Mouse (Mus musculus) cerebellum, postnatal 36 days (tissue): Measurements from ENCODE around the gene Trim2.

Experiments used
- DNase-seq, 2 experiments: peaks; one replicate each; pipeline ENCODE4 v3.0.0; 2021 to 2022; ENCODE audit warnings: mixed read lengths in 2 of 2

Gene Trim2

DNA sequence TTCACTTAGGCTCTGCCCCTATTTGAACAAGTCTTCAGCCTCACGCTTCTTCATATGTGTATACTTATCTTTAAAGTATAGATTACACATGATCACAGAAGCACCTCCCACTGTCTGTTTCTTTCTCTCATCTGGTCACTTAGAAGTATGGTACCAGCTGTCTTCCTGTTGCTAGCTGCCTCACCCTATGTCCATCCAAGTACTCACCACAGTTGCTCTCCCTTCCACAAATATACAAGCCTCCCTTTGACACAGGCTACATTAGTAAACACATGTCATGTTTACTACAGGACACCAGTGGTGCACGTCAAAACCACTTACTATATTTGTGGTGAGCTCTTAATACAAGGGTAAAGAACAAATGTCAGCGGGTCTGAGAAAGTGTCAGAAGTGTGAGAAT, 175.3 kb downstream of the Trim2 start:
- no peak for DNase-seq

DNA sequence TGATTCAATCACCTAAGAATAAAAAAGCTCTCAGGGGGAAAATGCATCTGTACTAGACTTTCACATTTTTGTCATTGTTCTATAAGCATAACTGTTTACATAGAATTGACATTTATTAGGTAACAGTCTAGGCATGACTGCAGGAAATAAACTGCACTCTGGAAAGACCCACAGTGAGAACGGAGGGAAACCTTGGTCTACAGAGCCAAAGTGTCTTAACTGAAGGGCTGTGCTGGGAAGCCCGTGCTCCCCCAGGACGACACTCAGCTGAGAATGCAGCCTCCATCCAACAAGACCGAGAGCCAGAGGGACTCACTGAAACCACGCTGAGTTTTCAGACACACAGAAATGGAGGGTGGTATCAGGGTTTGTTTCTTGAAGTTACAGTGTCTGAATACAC, 175.9 kb downstream of the Trim2 start:
- no peak for DNase-seq

DNA sequence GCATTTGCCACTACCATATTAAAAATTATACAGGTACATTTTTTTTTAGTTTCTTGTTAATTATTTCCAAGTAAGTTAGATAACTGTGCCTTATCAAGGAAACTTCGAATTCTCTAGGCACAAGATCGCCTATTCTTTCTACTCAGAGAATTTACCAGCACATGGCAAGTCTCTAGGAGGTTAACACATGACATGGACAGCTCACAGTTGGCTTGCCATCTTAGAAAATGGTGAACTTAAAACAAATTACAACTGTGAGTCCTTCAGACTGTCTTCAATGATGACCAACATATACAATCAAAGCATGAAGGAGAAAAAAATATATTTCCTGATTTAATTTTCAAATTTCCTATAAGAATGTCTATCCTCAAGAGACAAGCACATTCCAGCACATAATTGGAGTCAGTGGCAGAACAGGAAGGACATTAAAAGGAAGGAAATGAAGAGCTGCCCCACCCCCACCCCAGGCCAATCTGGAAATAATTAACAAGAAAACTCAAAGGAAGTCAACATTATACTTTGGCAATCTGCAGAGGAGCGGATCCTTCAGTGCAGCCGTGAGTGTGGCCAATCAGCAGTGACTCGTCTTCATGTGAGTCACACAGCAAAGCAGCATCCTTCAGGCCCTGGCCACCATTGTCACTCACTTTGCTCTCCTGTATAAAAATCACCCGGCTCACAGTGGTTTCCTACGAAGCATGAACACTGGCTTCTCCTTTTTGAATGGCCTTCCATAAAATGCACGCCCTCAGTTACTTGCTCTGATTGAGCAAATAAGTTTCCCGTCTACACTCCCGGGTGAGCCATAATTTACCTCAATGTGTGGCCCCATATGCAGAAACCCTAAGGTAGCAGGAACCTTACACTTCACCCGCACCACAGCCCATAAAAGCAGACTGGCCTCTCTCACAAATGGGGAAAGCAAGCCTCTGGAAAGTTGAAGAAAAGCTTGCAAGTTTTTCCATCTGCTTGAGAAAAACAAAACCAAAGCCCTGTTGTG, 177.5 kb downstream of the Trim2 start:
- no peak for DNase-seq

DNA sequence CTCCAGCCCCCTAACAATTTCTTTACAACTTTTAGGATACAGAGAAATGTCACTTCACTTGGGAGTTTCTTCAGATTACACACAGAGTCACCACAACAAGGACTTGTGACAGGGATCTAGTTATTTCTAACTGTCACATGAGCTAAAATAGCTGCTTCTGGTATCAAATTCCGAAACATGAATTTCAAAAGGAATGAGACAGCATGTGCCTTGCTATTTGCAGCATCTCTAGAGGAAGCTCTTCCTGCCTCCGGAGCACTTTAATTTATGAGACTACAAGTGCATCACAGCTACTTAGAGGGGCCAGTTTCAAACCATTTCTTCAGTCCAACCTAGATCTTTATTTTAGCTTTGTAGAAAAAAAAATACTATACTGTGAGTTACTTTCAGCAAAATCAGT, 179.2 kb downstream of the Trim2 start:
- DNase-seq, result no peak

DNA sequence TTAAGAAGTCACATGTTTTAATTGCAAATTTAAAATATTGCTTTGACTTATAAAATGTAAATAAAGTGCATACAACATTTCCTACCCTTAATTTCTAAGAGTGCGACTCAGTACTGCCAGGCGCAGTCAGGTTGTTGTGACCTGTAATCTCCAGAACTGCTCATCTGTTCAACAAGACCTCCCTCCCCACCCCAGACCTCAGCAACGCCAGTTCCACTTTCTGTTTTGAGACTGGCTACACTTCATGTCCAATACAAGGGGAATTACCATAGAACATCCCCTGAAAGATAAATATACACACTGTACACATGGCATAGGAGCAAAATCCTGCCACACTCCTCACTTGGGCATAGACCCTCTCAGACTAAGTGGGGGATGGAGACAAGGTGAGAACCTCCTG, 180.0 kb downstream of the Trim2 start:
- no peak for DNase-seq

DNA sequence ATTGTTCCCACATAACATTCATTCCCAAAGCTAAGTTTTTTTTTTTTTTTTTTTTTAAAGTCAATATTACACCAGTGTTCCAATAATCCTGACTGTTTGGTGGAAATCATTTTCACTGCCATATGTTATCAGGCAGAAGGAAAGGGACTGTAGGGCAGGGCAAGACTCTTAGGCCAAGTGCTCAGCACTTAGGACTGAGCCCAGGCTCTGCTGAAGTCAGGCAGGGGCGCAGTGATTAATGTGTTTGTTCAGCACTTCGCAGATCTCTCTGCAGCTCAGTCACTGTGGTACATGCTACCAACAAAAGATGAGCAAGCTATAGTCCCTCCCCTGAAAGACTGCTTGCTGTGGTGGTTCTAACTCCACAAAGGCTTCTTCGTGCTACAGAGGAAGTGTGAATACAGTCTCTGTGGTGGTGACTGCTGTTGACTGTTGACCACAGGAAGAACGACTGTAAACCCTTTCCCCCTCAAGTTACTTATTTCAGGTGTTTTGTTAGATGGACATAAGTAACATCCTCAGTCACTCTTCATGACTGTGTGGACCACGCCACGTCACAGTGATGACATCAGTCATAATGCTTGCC, 180.9 kb downstream of the Trim2 start:
- DNase-seq, result no peak

DNA sequence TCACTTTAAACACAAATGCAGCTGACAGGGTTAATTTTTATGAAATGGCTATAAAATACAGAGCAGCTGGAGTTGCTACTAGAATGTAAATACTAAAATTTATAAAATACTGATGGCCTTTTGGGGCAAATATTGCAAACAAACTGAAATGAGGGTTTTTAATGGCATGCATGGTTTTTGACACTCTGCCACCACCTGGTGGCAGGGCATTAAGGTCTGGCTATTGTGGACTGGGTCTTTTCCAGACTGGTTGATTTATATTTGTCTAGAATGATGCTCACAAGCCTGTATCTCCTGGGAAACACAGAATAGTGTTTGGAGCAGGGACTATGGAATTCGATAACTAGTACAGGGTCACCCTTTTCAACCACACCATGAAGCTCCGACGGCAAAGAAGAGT, 183.2 kb downstream of the Trim2 start:
- DNase-seq, result no peak

DNA sequence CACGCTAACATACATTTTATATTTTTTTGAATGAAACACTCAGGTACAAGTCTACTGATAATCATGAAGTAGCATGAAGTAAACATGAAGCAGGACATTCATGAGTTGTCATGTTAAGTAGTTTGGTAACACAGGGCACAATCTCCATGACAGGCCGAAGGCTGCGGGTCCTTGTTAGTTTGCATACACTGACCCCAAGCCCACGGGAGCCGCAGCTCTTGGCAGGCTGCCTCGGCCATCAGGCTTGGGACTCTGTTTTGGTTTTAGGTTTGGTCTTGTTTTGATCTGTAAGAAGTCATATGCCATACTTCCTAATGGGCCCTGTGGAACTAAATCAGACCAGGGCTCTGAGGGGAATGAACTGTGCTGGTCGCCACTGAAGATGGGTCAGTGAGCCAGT, 188.0 kb downstream of the Trim2 start:
- DNase-seq, result no peak

DNA sequence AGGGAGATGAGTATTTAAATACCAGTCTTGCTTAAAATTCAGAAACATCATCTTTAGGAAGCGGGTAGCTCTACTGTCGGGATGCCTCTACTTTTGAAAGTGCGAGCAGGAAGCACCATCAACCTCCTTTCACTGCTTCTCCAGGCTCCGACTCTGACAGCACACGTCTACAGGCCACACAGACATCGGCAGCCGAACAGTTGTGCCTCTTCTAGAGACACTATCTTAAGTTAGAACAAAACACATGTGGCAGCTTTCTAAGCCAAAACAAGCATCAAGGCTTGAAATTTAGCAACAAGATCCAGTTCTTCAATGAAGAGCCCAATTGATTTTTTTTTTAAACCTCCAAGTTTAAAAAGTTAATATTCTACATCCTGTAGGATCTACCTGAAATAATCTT, 188.5 kb downstream of the Trim2 start:
- no peak for DNase-seq
